Mouse (Mus musculus) embryonic facial prominence, embryonic 13.5 days (tissue): ENCODE measurements around the gene Efcc1. TPM values are rescaled to one million over a fixed set of nuclear protein-coding genes. Genes with fewer than 3 reads are reported as not detected.
A peak's percentile ranks its signal among the peaks of the same experiment; 100 is the strongest.

Source experiments
- ATAC-seq: fragments of 200-750 bp; cut with Nextera tagmentation; 2 replicates; pipeline ENCODE4 v1.8.0; 2017; ENCODE audit warnings: low read depth; ENCODE audit not compliant: insufficient number of reproducible peaks, insufficient read depth, low FRiP score, low TSS enrichment
- H3K27ac ChIP-seq: fragments of 300-500 bp; sonication (generic); 2 replicates; pipeline ENCODE4 v1.5.1; 2015; ENCODE audit warnings: moderate library complexity, mild to moderate bottlenecking, inconsistent platforms
- H3K27me3 ChIP-seq: fragments of 300-500 bp; sonication (generic); 2 replicates; pipeline ENCODE4 v1.6.1; 2015; ENCODE audit warnings: mild to moderate bottlenecking, inconsistent platforms
- H3K36me3 ChIP-seq: fragments of 300-500 bp; sonication (generic); 2 replicates; pipeline ENCODE4 v1.6.1; 2015; ENCODE audit warnings: mild to moderate bottlenecking, inconsistent platforms
- H3K4me1 ChIP-seq: fragments of 300-500 bp; sonication (generic); 2 replicates; pipeline ENCODE4 v1.6.1; 2015; ENCODE audit warnings: inconsistent platforms
- H3K4me2 ChIP-seq: fragments of 300-500 bp; sonication (generic); 2 replicates; pipeline ENCODE4 v1.6.1; 2015; ENCODE audit warnings: moderate library complexity, mild to moderate bottlenecking, inconsistent platforms
- H3K4me3 ChIP-seq: fragments of 300-500 bp; sonication (generic); 2 replicates; pipeline ENCODE4 v1.5.1; 2015; ENCODE audit warnings: mild to moderate bottlenecking, inconsistent platforms
- H3K9ac ChIP-seq: fragments of 300-500 bp; sonication (generic); 2 replicates; pipeline ENCODE4 v1.6.1; 2015; ENCODE audit warnings: mild to moderate bottlenecking, inconsistent platforms
- H3K9me3 ChIP-seq: fragments of 300-500 bp; sonication (generic); 2 replicates; pipeline ENCODE4 v1.6.1; 2016; ENCODE audit warnings: inconsistent platforms
- WGBS: fragments of 180-500 bp; shearing (Covaris S2); methylation state at CpG from one replicate; pipeline ENCODE4 v1.1.7; 2015; ENCODE audit warnings: mixed read lengths; 5-methylcytosine and 5-hydroxymethylcytosine counted together
- polyA plus RNA-seq: library from polyadenylated mRNA; unstranded; fragments of >200 nt; fragmentation: Nextera tagmentation; extraction: Ambion mirVana; gene quantifications from 2 replicates; pipeline ENCODE4 v1.2.1, GENCODE M21; 2015

Efcc1 gene
- polyA plus RNA-seq, 1 experiment from 2014 or later = 2.2 TPM

DNA sequence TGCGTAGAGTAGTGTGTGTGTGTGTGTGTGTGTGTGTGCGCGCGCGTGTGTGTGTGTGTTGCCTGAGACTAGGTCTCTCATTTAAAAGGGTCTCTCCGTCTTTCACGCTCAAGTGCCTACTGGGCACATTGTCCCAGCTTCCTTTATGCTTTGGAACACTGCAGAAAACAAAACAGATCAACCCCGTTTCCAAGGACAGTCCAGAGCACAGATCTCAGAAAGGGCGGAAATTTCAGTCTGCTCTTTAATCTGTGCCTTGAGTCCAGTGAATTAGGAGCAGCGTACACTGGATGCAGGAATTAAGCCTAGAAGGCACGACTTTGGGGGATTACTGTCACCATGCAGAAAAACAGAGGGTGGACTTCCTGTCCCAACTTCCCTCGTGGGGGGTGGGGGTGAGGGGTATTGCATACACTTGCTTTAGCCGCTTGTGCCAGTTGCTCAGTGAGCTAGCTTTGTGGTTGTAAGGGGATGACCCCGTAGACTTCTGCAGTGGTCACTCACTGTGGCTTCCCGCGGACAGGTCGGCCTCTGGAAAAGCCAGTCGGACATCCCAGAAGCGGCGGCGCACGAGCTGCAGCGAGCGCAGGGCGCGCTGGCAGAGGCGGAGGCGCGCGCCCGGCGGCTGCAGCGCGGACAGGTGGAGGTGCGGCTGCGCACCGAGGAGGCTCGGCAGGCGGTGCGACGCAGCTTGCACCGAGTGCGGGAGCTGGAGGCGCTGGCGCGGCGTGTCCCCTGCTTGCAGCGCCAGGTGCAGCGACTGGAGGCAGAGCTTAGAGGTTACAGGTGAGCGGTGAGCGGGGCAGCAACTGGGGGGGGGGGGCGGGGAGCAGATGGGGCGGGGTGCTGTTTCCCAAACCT lies 1.7 kb downstream of the Efcc1 start:
- ATAC-seq = 0 out of 2 replicates have a peak, but pooled peaks have one; percentile 33
- Histone ChIP-seq H3K4me1 (peaks cover 35% of the 10 kb centered on the region), H3K4me3 (peak overlapping the region; percentile 59), H3K27ac (no peak overlapping the region), H3K36me3 (no peaks in the 10 kb centered on the region), H3K27me3 (peaks cover 85% of the 10 kb centered on the region), H3K4me2 (peak overlapping the region; percentile 96), H3K9me3 (no peaks in the 10 kb centered on the region), H3K9ac (0 out of 2 replicates have a peak overlapping the region, but pooled peaks have one; percentile 40)
- WGBS = 3% methylated on average over 52 of the region's 53 CpGs

DNA sequence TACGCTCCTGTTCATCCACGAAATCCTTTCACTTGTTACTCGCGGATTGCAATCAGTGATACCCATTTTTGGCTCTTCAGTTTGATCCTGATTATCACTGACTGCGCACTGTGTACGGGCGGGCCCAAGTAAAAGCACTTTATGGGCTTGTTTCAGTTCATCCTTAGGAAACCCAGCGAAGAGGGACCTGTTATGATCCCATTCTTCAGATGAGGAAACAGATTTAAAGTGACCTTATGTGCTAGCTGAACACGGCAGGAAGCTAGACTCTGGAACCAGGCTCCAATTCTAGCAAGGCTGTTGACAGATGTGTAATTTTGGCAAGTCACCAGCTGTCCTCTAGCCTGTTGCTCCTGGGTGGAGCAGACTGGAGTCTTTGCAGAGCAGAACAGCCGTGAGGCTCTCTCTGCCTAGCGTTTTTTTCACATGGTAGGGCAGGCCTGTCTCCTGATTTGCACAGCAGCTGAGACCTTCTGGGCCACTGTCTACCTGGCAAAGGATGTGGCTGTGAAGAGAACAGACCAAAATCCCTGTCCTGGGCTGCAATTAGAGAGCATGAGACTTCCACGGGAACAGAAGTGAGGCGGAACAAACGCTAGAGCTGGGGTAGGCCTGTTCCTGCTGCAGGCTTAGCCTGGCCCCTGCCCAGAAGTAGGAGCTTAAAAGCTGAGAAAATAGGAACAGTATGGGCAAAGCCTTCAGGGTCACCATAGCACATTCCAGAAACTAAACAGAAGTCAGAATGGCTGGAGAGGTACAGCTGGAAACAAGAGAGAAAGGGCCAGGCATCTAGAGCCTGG lies 2.7 kb downstream of the Efcc1 start:
- H3K27ac ChIP-seq = no peak overlapping the region
- H3K9me3 ChIP-seq = no peaks in the 10 kb centered on the region
- no peak for ATAC-seq
- 23% methylated on average over 14 of the region's 14 CpGs for WGBS
- peak overlapping the region; percentile 59; the same call in 1 of the 2 replicates for H3K4me3 ChIP-seq
- H3K27me3 ChIP-seq = peaks cover 76% of the 10 kb centered on the region
- H3K9ac ChIP-seq = 0 out of 2 replicates have a peak overlapping the region, but pooled peaks have one; percentile 3
- H3K4me2 ChIP-seq = peak overlapping the region; percentile 96
- H3K36me3 ChIP-seq = no peaks in the 10 kb centered on the region
- peaks cover 35% of the 10 kb centered on the region for H3K4me1 ChIP-seq

DNA sequence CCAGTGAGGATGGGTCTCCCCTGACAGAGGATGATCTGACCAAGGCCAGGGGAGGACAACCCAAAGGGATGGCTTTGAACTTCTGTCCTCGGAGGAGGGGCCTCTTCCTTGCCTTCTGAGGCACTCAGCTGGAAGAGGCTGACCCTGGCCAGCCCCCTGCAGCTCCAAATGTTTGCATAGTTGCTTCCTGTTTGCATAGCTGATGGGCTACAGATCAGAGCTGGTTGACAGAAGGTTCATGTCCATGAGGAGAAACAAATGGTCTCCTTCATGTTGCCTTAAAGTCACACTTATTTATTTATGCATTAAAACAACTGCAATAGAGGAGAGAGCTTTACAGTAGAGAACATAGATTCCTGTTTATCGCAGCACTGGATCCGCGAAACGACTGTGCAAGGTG lies 3.5 kb downstream of the Efcc1 start:
- 68% methylated on average over 5 of the region's 5 CpGs for WGBS
- H3K27me3 ChIP-seq = peaks cover 69% of the 10 kb centered on the region
- H3K4me2 ChIP-seq = no peak overlapping the region
- H3K4me3 ChIP-seq = no peak overlapping the region
- no peaks in the 10 kb centered on the region for H3K9me3 ChIP-seq
- peaks cover 35% of the 10 kb centered on the region for H3K4me1 ChIP-seq
- no peak overlapping the region for H3K27ac ChIP-seq
- no peak overlapping the region for H3K9ac ChIP-seq
- ATAC-seq = no peak
- no peaks in the 10 kb centered on the region for H3K36me3 ChIP-seq

DNA sequence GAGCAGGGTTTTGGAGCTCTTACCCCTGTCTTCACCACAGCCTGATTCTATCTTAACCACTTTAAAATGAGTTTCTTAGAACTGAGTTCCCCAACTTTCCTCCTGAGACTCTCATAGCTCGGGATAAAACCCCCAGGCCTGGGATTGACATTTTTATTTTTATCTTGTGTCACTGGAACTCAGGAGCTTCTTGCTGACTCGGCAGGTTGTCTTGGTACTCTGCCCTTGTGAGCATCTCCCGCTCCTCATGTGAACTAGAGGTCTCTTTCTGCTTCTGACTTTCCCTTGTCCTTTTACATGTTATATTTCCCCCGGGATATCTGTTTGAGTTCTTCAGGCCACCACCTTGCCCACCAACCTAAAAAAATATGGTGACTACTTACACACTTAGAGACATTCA lies 6.3 kb downstream of the Efcc1 start:
- Histone ChIP-seq H3K4me2 (no peak overlapping the region), H3K27me3 (peaks cover 42% of the 10 kb centered on the region), H3K9ac (no peak overlapping the region), H3K9me3 (no peaks in the 10 kb centered on the region), H3K36me3 (no peaks in the 10 kb centered on the region), H3K4me1 (peaks cover 18% of the 10 kb centered on the region), H3K4me3 (no peak overlapping the region), H3K27ac (no peak overlapping the region)
- 73% methylated on average over 4 of the region's 4 CpGs for WGBS
- ATAC-seq = no peak

DNA sequence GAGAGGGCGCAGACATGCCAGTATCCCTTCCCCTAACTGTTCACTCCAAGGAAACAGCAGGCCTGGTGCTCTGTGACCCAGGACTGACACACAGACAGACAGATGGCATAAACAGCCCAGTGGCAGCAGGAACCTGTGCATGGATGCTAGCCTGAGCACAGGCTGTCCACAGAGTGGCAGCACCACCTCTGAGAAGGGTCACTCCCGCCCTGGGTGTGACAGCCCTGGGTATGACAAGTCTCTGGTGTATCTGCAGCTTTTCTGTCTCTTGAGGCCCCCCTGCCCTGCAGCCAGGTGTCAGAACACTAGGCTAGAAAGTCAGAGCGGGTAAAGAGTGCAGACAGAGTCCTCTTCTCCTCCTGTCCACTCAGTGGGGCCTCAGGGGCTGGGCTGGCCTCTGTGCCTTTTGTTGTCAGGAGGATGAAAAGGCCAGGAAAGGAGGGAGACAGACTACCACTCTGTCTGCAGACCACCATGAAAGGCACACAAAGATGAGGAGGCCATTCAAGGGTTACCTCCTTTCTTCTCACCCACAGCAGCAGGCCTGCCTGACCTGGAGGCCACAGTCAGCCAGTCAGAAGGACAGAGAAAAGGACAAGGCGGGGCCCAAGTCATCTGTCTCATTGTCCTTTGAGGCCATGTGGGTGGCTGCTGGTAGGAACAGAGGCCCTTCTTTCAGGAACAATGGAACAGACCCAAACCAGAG lies 7.4 kb downstream of the Efcc1 start:
- no peak overlapping the region for H3K27ac ChIP-seq
- WGBS = 57% methylated on average over 4 of the region's 4 CpGs
- no peak for ATAC-seq
- no peak overlapping the region for H3K4me2 ChIP-seq
- H3K4me3 ChIP-seq = no peak overlapping the region
- peak overlapping the region; percentile 18; the same call in 1 of the 2 replicates for H3K9ac ChIP-seq
- H3K36me3 ChIP-seq = no peaks in the 10 kb centered on the region
- peaks cover 30% of the 10 kb centered on the region for H3K27me3 ChIP-seq
- H3K4me1 ChIP-seq = peaks cover 6% of the 10 kb centered on the region
- H3K9me3 ChIP-seq = no peaks in the 10 kb centered on the region

DNA sequence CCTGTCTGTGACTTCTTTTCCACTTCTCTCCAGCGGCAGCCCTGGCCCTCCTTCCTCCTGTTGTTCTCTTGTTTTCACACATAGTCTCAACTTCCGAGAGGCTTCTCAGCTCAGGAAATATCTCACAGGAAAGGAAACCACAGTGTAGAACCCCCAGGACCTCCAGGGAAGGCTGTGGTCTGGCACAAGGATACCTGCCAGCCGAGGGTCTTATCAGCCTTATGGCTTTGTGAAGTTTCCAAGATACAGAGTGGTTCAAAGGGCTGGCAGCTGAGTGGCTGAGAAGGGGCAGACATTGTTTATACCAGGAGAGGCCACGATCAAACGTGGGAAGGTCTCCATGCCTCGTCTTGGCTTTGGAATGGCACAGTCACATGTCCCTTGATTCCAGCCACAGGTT lies 9.2 kb downstream of the Efcc1 start:
- peaks cover 12% of the 10 kb centered on the region for H3K27me3 ChIP-seq
- 56% methylated on average over 6 of the region's 6 CpGs for WGBS
- no peak overlapping the region for H3K27ac ChIP-seq
- no peak overlapping the region for H3K9ac ChIP-seq
- no peak overlapping the region for H3K4me3 ChIP-seq
- no peak overlapping the region for H3K4me2 ChIP-seq
- no peaks in the 10 kb centered on the region for H3K9me3 ChIP-seq
- no peak for ATAC-seq
- no peaks in the 10 kb centered on the region for H3K4me1 ChIP-seq
- no peaks in the 10 kb centered on the region for H3K36me3 ChIP-seq

DNA sequence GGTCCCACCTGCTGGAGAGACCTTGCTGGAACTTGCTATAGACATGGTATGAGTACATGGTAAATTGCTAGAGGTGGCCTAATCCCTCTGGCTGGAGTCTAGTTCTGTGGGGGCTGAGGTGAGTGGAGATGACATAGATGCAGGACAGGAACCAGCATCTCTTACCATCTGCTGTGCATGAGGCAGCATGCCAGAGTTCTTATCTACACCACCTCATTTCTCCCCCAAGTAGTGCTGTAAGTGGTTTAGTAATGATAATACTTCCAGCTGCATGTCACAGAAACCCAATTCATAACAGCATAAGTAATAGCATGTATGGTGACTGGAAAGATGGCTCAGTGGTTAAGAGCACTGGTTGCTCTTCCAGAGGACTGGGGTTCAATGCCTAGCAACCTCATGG lies 9.8 kb downstream of the Efcc1 start:
- ATAC-seq = no peak
- Histone ChIP-seq H3K9ac (no peak overlapping the region), H3K36me3 (no peaks in the 10 kb centered on the region), H3K4me1 (no peaks in the 10 kb centered on the region), H3K27ac (no peak overlapping the region), H3K9me3 (no peaks in the 10 kb centered on the region), H3K4me2 (no peak overlapping the region), H3K4me3 (no peak overlapping the region), H3K27me3 (peaks cover 6% of the 10 kb centered on the region)

DNA sequence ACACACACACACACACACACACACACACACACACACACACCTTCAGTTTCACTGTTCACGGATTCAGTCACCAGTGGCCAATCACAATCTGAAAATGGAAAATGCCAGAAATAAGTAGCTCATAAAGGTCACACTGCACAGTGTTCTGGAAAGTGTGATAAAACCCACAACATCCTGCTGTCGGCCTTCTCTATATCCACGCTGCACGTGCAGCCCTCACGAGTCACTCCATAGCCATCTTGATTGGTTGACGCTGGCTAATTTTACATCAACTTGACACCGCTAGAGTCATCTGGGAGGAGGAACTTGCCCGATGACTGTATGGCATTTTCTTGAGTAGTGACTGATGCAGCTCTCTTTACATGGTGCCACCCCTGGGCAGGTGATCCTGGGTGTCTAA lies 11.3 kb downstream of the Efcc1 start:
- Histone ChIP-seq H3K27ac (no peak overlapping the region), H3K4me2 (no peak overlapping the region), H3K9me3 (no peaks in the 10 kb centered on the region), H3K9ac (no peak overlapping the region), H3K4me1 (peaks cover 8% of the 10 kb centered on the region), H3K27me3 (no peaks in the 10 kb centered on the region), H3K4me3 (no peak overlapping the region), H3K36me3 (no peaks in the 10 kb centered on the region)
- WGBS = 85% methylated on average over 8 of the region's 8 CpGs
- ATAC-seq = no peak

DNA sequence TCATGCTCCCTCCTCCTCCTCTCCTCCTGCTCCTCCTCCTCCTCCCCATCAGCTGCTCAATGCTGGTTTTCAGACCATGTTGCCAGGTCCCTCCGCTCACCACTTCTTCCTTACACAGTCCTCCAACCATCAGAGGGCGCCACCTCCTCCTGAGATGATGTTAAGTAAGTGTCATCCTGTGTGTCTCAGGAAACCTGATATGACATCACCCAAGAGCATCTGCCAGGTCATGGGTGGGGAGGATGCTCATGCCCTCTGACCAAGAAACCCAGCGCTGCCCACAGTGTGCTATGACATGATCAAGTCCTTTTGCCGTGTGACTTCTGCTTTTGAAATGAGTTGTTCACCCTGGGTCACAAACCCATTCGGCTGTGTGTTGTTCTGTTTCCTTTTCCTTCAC lies 12.1 kb downstream of the Efcc1 start:
- no peaks in the 10 kb centered on the region for H3K9me3 ChIP-seq
- no peak overlapping the region for H3K27ac ChIP-seq
- ATAC-seq = no peak
- WGBS = 86% methylated on average over 5 of the region's 5 CpGs
- H3K4me2 ChIP-seq = no peak overlapping the region
- no peaks in the 10 kb centered on the region for H3K36me3 ChIP-seq
- no peaks in the 10 kb centered on the region for H3K27me3 ChIP-seq
- H3K9ac ChIP-seq = no peak overlapping the region
- peaks cover 13% of the 10 kb centered on the region for H3K4me1 ChIP-seq
- no peak overlapping the region for H3K4me3 ChIP-seq

DNA sequence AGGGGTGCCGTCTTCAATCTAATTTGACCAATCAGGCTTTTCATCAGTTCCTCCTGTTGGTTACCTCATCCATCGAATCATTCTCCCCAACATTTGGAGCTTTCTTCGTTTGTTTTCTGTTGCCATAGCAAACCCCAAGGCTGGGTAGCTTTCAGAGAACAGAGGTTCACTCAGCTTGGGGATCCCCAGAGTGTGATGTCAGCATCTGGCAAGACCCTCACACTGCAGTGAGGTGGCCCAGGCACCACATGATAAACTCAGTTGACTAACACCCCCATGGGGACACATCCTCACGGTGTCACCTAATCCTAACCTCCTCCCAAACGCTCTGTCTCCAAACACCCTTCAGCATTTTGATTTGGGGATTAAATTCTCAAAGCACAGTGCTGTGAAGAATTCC lies 12.6 kb downstream of the Efcc1 start:
- ATAC-seq = no peak
- WGBS = 75% methylated on average over 5 of the region's 5 CpGs

DNA sequence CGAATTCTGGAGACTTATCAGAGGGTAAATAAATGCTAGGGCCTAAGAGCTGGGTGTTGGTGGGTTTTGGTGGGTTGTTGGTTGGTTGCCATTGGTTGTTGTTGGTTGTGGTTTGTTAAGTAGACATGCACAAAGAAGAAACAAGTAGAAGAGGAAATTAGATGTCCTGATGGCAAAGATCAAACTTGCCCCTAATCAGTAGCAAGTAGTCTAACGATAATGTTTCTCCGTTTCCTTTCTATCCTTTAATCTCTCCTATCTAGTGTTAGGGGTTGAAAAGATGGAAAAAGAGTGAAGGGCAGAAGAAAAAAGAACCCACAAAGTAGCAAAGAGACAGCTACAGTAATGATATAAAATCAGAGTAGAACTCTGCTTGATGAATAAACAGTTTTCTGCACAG lies 14.0 kb downstream of the Efcc1 start:
- Histone ChIP-seq H3K9ac (no peak overlapping the region), H3K27ac (no peak overlapping the region), H3K4me1 (peaks cover 13% of the 10 kb centered on the region), H3K9me3 (no peaks in the 10 kb centered on the region), H3K4me2 (no peak overlapping the region), H3K4me3 (no peak overlapping the region), H3K36me3 (no peaks in the 10 kb centered on the region), H3K27me3 (no peaks in the 10 kb centered on the region)
- ATAC-seq = no peak
- WGBS = 85% methylated on average over 3 of the region's 3 CpGs

More for the DNA sequence above, 12.6 kb downstream of the Efcc1 start:
- no peak overlapping the region for H3K4me3 ChIP-seq
- H3K9ac ChIP-seq = no peak overlapping the region
- H3K4me1 ChIP-seq = peaks cover 13% of the 10 kb centered on the region
- H3K4me2 ChIP-seq = no peak overlapping the region
- H3K36me3 ChIP-seq = no peaks in the 10 kb centered on the region
- no peak overlapping the region for H3K27ac ChIP-seq
- no peaks in the 10 kb centered on the region for H3K9me3 ChIP-seq
- H3K27me3 ChIP-seq = no peaks in the 10 kb centered on the region
